Mouse (Mus musculus) limb, embryonic 13.5 days (tissue): ENCODE measurements at regions not wholly inside any gene's neighbourhood (a gene's known extent, or its start where the extent isn't known, plus 50 kb on each side); places are given as distances from the start of the nearest gene placed in this dataset.
"Not testable (repeated sequence)": the region's sequence is repeated elsewhere in the genome, so short reads cannot be mapped to it uniquely, and the experiment has no call there.

Source experiments
- ATAC-seq: fragments of 200-750 bp; cut with Nextera tagmentation; 2 replicates; pipeline ENCODE4 v1.8.0; 2017; ENCODE audit warnings: low read depth, moderate number of reproducible peaks, moderate TSS enrichment; ENCODE audit not compliant: low FRiP score
- H3K27ac ChIP-seq: fragments of 300-500 bp; sonication (generic); 2 replicates; pipeline ENCODE4 v1.5.1; 2015; ENCODE audit warnings: inconsistent platforms, mild to moderate bottlenecking, moderate library complexity
- H3K27me3 ChIP-seq: fragments of 300-500 bp; sonication (generic); 2 replicates; pipeline ENCODE4 v1.6.1; 2015; ENCODE audit warnings: mild to moderate bottlenecking, inconsistent platforms
- H3K36me3 ChIP-seq: fragments of 300-500 bp; sonication (generic); 2 replicates; pipeline ENCODE4 v1.6.1; 2015; ENCODE audit warnings: inconsistent platforms, mild to moderate bottlenecking, moderate library complexity
- H3K4me1 ChIP-seq: fragments of 300-500 bp; sonication (generic); 2 replicates; pipeline ENCODE4 v1.6.1; 2015; ENCODE audit warnings: inconsistent platforms
- H3K4me2 ChIP-seq: fragments of 300-500 bp; sonication (generic); replicated peaks from 2 replicates; pipeline ENCODE4 v1.6.1; 2015; ENCODE audit warnings: inconsistent platforms, mild to moderate bottlenecking, moderate library complexity
- H3K4me3 ChIP-seq: fragments of 300-500 bp; sonication (generic); 2 replicates; pipeline ENCODE4 v1.5.1; 2015; ENCODE audit warnings: moderate library complexity, mild to moderate bottlenecking, inconsistent platforms
- H3K9ac ChIP-seq: fragments of 300-500 bp; sonication (generic); 2 replicates; pipeline ENCODE4 v1.6.1; 2015; ENCODE audit warnings: mild to moderate bottlenecking, inconsistent platforms
- H3K9me3 ChIP-seq: fragments of 300-500 bp; sonication (generic); 2 replicates; pipeline ENCODE4 v1.6.1; 2016; ENCODE audit warnings: inconsistent platforms
- WGBS: fragments of 180-500 bp; shearing (Covaris S2); methylation state at CpG from one replicate; pipeline ENCODE4 v1.1.7; 2015; 5-methylcytosine and 5-hydroxymethylcytosine counted together

- WGBS = 38% methylated on average over 9 of the region's 9 CpGs
- H3K4me2 ChIP-seq = peak overlapping the region; percentile 40; the same call in 1 of the 2 replicates
- ATAC-seq = peak; percentile 78
- H3K27ac ChIP-seq = peak overlapping the region; percentile 22; the same call in 1 of the 2 replicates
- peaks cover 31% of the 10 kb centered on the region for H3K4me1 ChIP-seq
- no peak overlapping the region for H3K4me3 ChIP-seq
- peaks cover under 1% of the 10 kb centered on the region; the same call in 1 of the 2 replicates for H3K27me3 ChIP-seq
- H3K36me3 ChIP-seq = no peaks in the 10 kb centered on the region
- no peak overlapping the region for H3K9ac ChIP-seq
- no peaks in the 10 kb centered on the region for H3K9me3 ChIP-seq
Measured at GRCm38 (mm10) chr8:78061827-78062719, 151.0 kb upstream of the Ttc29 start.

- H3K4me1 ChIP-seq = peaks cover 36% of the 10 kb centered on the region
- H3K9ac ChIP-seq = 0 out of 2 replicates have a peak overlapping the region, but pooled peaks have one; percentile 36
- ATAC-seq = peak; percentile 71; the same call in 1 of the 2 replicates
- H3K27me3 ChIP-seq = peaks cover 13% of the 10 kb centered on the region; the same call in 1 of the 2 replicates
- no peak overlapping the region for H3K27ac ChIP-seq
- 9% methylated on average over 13 of the region's 13 CpGs for WGBS
- H3K4me3 ChIP-seq = peak overlapping the region; percentile 32
- H3K36me3 ChIP-seq = no peaks in the 10 kb centered on the region
- H3K9me3 ChIP-seq = no peaks in the 10 kb centered on the region
- peak overlapping the region; percentile 64 for H3K4me2 ChIP-seq
Measured at GRCm38 (mm10) chr8:78063529-78063928, 149.6 kb upstream of the Ttc29 start.

- no peak overlapping the region for H3K27ac ChIP-seq
- no peaks in the 10 kb centered on the region for H3K36me3 ChIP-seq
- peak overlapping the region; percentile 32 for H3K4me3 ChIP-seq
- H3K27me3 ChIP-seq = peaks cover 13% of the 10 kb centered on the region; the same call in 1 of the 2 replicates
- no peaks in the 10 kb centered on the region for H3K9me3 ChIP-seq
- no peak for ATAC-seq
- H3K9ac ChIP-seq = no peak overlapping the region
- 30% methylated on average over 13 of the region's 13 CpGs for WGBS
- H3K4me2 ChIP-seq = peak overlapping the region; percentile 64
- peaks cover 41% of the 10 kb centered on the region for H3K4me1 ChIP-seq
Measured at GRCm38 (mm10) chr8:78064161-78064560, 148.9 kb upstream of the Ttc29 start.

- no peaks in the 10 kb centered on the region for H3K36me3 ChIP-seq
- H3K4me1 ChIP-seq = peaks cover 41% of the 10 kb centered on the region
- H3K9ac ChIP-seq = no peak overlapping the region
- H3K9me3 ChIP-seq = no peaks in the 10 kb centered on the region
- 39% methylated on average over 10 of the region's 10 CpGs for WGBS
- H3K4me3 ChIP-seq = no peak overlapping the region
- H3K27me3 ChIP-seq = peaks cover 16% of the 10 kb centered on the region; the same call in 1 of the 2 replicates
- no peak overlapping the region for H3K4me2 ChIP-seq
- no peak overlapping the region for H3K27ac ChIP-seq
- ATAC-seq = no peak
Measured at GRCm38 (mm10) chr8:78065890-78066493, 147.1 kb upstream of the Ttc29 start.

GRCm38 (mm10) chr8:78068087-78068910 is 144.8 kb upstream of the Ttc29 start:
- H3K4me2 ChIP-seq = peak overlapping the region; percentile 20; the same call in 1 of the 2 replicates
- ATAC-seq = no peak
- H3K9me3 ChIP-seq = no peaks in the 10 kb centered on the region

GRCm38 (mm10) chr8:78073821-78074220 is 139.3 kb upstream of the Ttc29 start:
- ATAC-seq = no peak
- Histone ChIP-seq H3K4me1 (peaks cover 35% of the 10 kb centered on the region), H3K36me3 (no peaks in the 10 kb centered on the region), H3K27me3 (peaks cover 4% of the 10 kb centered on the region; the same call in 1 of the 2 replicates), H3K4me3 (no peak overlapping the region), H3K4me2 (no peak overlapping the region), H3K9ac (no peak overlapping the region), H3K27ac (no peak overlapping the region), H3K9me3 (no peaks in the 10 kb centered on the region)
- WGBS = 85% methylated on average over 7 of the region's 7 CpGs

More at GRCm38 (mm10) chr8:78068087-78068910, 144.8 kb upstream of the Ttc29 start:
- Histone ChIP-seq H3K9ac (no peak overlapping the region), H3K27me3 (peaks cover 16% of the 10 kb centered on the region; the same call in 1 of the 2 replicates), H3K4me3 (no peak overlapping the region), H3K27ac (0 out of 2 replicates have a peak overlapping the region, but pooled peaks have one; percentile 6), H3K4me1 (peaks cover 35% of the 10 kb centered on the region), H3K36me3 (no peaks in the 10 kb centered on the region)
- WGBS = 10% methylated on average over 13 of the region's 13 CpGs

- 46% methylated on average over 4 of the region's 4 CpGs for WGBS
- no peak overlapping the region for H3K4me2 ChIP-seq
- no peaks in the 10 kb centered on the region; the same call in 1 of the 2 replicates for H3K27me3 ChIP-seq
- peaks cover 33% of the 10 kb centered on the region for H3K4me1 ChIP-seq
- H3K27ac ChIP-seq = no peak overlapping the region
- no peaks in the 10 kb centered on the region for H3K36me3 ChIP-seq
- H3K9me3 ChIP-seq = no peaks in the 10 kb centered on the region
- ATAC-seq = no peak
- no peak overlapping the region for H3K4me3 ChIP-seq
- no peak overlapping the region for H3K9ac ChIP-seq
Measured at GRCm38 (mm10) chr8:78077122-78077521, 136.0 kb upstream of the Ttc29 start.

- H3K9me3 ChIP-seq, H3K27ac ChIP-seq, H3K4me1 ChIP-seq, H3K27me3 ChIP-seq, H3K4me3 ChIP-seq, H3K4me2 ChIP-seq, H3K36me3 ChIP-seq, ATAC-seq, H3K9ac ChIP-seq: not testable (repeated sequence)
- 59% methylated on average over 7 of the region's 7 CpGs for WGBS
Measured at GRCm38 (mm10) chr8:78081395-78081794, 131.7 kb upstream of the Ttc29 start.

- no peak overlapping the region for H3K4me2 ChIP-seq
- WGBS = 76% methylated on average over 2 of the region's 2 CpGs
- no peaks in the 10 kb centered on the region for H3K4me1 ChIP-seq
Measured at GRCm38 (mm10) chr8:78083012-78083411, 130.1 kb upstream of the Ttc29 start.

GRCm38 (mm10) chr8:78086361-78086760 is 126.7 kb upstream of the Ttc29 start:
- Histone ChIP-seq H3K27ac (no peak overlapping the region), H3K27me3 (no peaks in the 10 kb centered on the region), H3K4me3 (no peak overlapping the region), H3K36me3 (no peaks in the 10 kb centered on the region), H3K9ac (no peak overlapping the region), H3K9me3 (0 out of 2 replicates have a peak, but pooled peaks cover 3% of the 10 kb centered on the region), H3K4me2 (no peak overlapping the region), H3K4me1 (no peaks in the 10 kb centered on the region)
- 92% methylated on average over 3 of the region's 3 CpGs for WGBS
- no peak for ATAC-seq

More at GRCm38 (mm10) chr8:78083012-78083411, 130.1 kb upstream of the Ttc29 start:
- no peak for ATAC-seq
- H3K27ac ChIP-seq = no peak overlapping the region
- H3K36me3 ChIP-seq = no peaks in the 10 kb centered on the region
- H3K4me3 ChIP-seq = no peak overlapping the region
- H3K27me3 ChIP-seq = no peaks in the 10 kb centered on the region; the same call in 1 of the 2 replicates
- H3K9me3 ChIP-seq = 0 out of 2 replicates have a peak, but pooled peaks cover 3% of the 10 kb centered on the region
- no peak overlapping the region for H3K9ac ChIP-seq

- Histone ChIP-seq H3K36me3 (no peaks in the 10 kb centered on the region), H3K27me3 (0 out of 2 replicates have a peak, but pooled peaks cover 1% of the 10 kb centered on the region), H3K4me2 (no peak overlapping the region), H3K27ac (no peak overlapping the region), H3K4me3 (no peak overlapping the region), H3K9ac (no peak overlapping the region), H3K4me1 (peaks cover 27% of the 10 kb centered on the region), H3K9me3 (0 out of 2 replicates have a peak, but pooled peaks cover 3% of the 10 kb centered on the region)
- no peak for ATAC-seq
- WGBS = 85% methylated on average over 9 of the region's 9 CpGs
Measured at GRCm38 (mm10) chr8:78090382-78091122, 122.5 kb upstream of the Ttc29 start.
